ENCODE assay signal across 26 mouse cellular contexts in the genomic region with DNA sequence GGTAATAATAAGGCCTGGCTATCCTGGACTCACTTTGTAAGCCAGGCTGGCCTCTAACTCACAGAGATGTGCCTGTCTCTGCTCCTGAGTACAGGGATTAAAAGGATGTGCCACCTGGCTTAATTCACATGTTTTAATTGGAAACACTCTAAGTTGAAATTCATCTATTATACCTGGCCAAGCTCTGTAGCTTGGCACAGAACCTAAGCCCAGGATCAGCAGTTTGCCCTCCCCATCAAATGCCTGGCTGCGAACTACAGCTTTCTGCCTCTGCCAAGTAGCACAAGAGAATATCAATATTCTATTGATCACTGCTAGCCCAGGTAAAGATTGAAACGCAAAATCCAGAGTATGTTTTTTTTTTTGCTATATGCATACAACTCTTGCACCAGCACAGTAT.
DNase-seq lines count a peak whose midpoint lies in the region; ATAC-seq and TF ChIP-seq lines count a peak whose summit lies in the region.
"Had no signal": no experiment of that assay in that cellular context is flagged by ENCODE, and none has a peak within 500 bp of the region (broad histone marks: within the 10 kb centered on the region; RNA-seq: fewer than 3 reads in every experiment).

No protein-coding gene starts in this region.

- no peaks in the 10 kb centered on the region for H3K27me3 ChIP-seq in limb, embryonic 15.5 days
- H3K27me3 ChIP-seq in limb, embryonic 10.5 days (ENCODE audit: low read depth, poor library complexity, severe bottlenecking), result no peaks in the 10 kb centered on the region
- H3K27me3 ChIP-seq in liver, embryonic 14.5 days (ENCODE audit: control insufficient read depth, insufficient read depth, low read length), result no peaks in the 10 kb centered on the region
- H3K27me3 ChIP-seq in liver, embryonic 12.5 days (replicated peaks), result no peaks in the 10 kb centered on the region
- no peaks in the 10 kb centered on the region for H3K27me3 ChIP-seq in liver, embryonic 16.5 days (ENCODE audit: control insufficient read depth, insufficient read depth, low read depth, low read length)
- H3K27me3 ChIP-seq: embryonic facial prominence, embryonic 12.5 days; embryonic facial prominence, embryonic 15.5 days; heart, embryonic 12.5 days; heart, embryonic 15.5 days; hindbrain, embryonic 13.5 days had no signal

- H3K9me3 ChIP-seq in limb, embryonic 15.5 days, result no peaks in the 10 kb centered on the region
- no peaks in the 10 kb centered on the region for H3K9me3 ChIP-seq in limb, embryonic 10.5 days (replicated peaks)
- no peaks in the 10 kb centered on the region for H3K9me3 ChIP-seq in liver, embryonic 14.5 days (ENCODE audit: control insufficient read depth, low read length)
- no peaks in the 10 kb centered on the region for H3K9me3 ChIP-seq in liver, embryonic 12.5 days (replicated peaks)
- no peaks in the 10 kb centered on the region for H3K9me3 ChIP-seq in liver, embryonic 16.5 days (replicated peaks; ENCODE audit: control insufficient read depth, low read length)
- H3K9me3 ChIP-seq: embryonic facial prominence, embryonic 12.5 days; embryonic facial prominence, embryonic 15.5 days; heart, embryonic 12.5 days; heart, embryonic 15.5 days; hindbrain, embryonic 10.5 days; hindbrain, embryonic 13.5 days had no signal

- H3K9ac ChIP-seq in limb, embryonic 15.5 days, result no peak overlapping the region
- no peak overlapping the region for H3K9ac ChIP-seq in liver, embryonic 14.5 days (replicated peaks)
- H3K9ac ChIP-seq in liver, embryonic 12.5 days, result no peak overlapping the region
- no peak overlapping the region for H3K9ac ChIP-seq in liver, embryonic 16.5 days (ENCODE audit: low read depth, low read length)
- H3K9ac ChIP-seq: embryonic facial prominence, embryonic 12.5 days; embryonic facial prominence, embryonic 15.5 days; forebrain, postnatal 0 days; heart, embryonic 12.5 days; heart, embryonic 15.5 days; hindbrain, embryonic 13.5 days had no signal

- peak overlapping the region; percentile 19; the same call in 1 of the 2 replicates for H3K27ac ChIP-seq in limb, embryonic 15.5 days
- no peak overlapping the region for H3K27ac ChIP-seq in limb, embryonic 10.5 days
- no peak overlapping the region for H3K27ac ChIP-seq in liver, embryonic 14.5 days
- no peak overlapping the region for H3K27ac ChIP-seq in liver, embryonic 12.5 days
- H3K27ac ChIP-seq in liver, embryonic 16.5 days (ENCODE audit: low read length), result no peak overlapping the region; the same call in 1 of the 2 replicates
- H3K27ac ChIP-seq: gastrocnemius, adult 2 months; heart, embryonic 15.5 days; hindbrain, embryonic 10.5 days; hindbrain, embryonic 13.5 days had no signal

- no peak for DNase-seq in limb, embryonic 10.5 days (ENCODE audit: low spot score)
- no peak for DNase-seq in liver, embryonic 14.5 days (ENCODE audit: low read depth in 3 of 3, low spot score in 3 of 3)
- DNase-seq in urinary bladder, adult 2 months (ENCODE audit: low spot score), result no peak
- DNase-seq: adrenal gland, adult 2 months; adrenal gland, postnatal 14 days; cerebellum, adult 11 months; cerebellum, adult 2 months; cerebellum, adult 9-11 months; cerebellum, postnatal 25 days; forebrain, postnatal 0 days; gastrocnemius, adult 2 months; gastrocnemius, postnatal 25 days; heart, adult 18-20 months; heart, postnatal 10 days; heart, postnatal 36 days had no signal

- no peak for TF ChIP-seq EP300 in liver, embryonic 14.5 days (IDR thresholded peaks at IDR 0.05; ENCODE audit: low read depth)

- no peak for ATAC-seq in limb, embryonic 15.5 days (ENCODE audit: insufficient number of reproducible peaks, low FRiP score, low TSS enrichment, low read depth)
- no peak for ATAC-seq in liver, embryonic 14.5 days (ENCODE audit: insufficient read depth)
- ATAC-seq in liver, embryonic 12.5 days, result no peak
- ATAC-seq in liver, embryonic 16.5 days (ENCODE audit: low read depth), result no peak
- ATAC-seq: CD4-positive, CD25-positive, alpha-beta regulatory T cell, adult 4 months; forebrain, embryonic 14.5 days; forebrain, postnatal 0 days had no signal

- no peak overlapping the region for H3K4me2 ChIP-seq in limb, embryonic 15.5 days
- peak overlapping the region; percentile 17; the same call in 1 of the 2 replicates for H3K4me2 ChIP-seq in liver, embryonic 14.5 days (ENCODE audit: low read depth)
- H3K4me2 ChIP-seq in liver, embryonic 12.5 days, result no peak overlapping the region
- H3K4me2 ChIP-seq in liver, embryonic 16.5 days (ENCODE audit: low read depth, low read length), result peak overlapping the region; percentile 22; the same call in 1 of the 2 replicates
- H3K4me2 ChIP-seq: embryonic facial prominence, embryonic 12.5 days; embryonic facial prominence, embryonic 15.5 days; heart, embryonic 12.5 days; heart, embryonic 15.5 days; hindbrain, embryonic 13.5 days had no signal

- no peaks in the 10 kb centered on the region for H3K36me3 ChIP-seq in limb, embryonic 15.5 days
- no peaks in the 10 kb centered on the region for H3K36me3 ChIP-seq in limb, embryonic 10.5 days
- H3K36me3 ChIP-seq in liver, embryonic 14.5 days (replicated peaks; ENCODE audit: control insufficient read depth, insufficient read depth, low read depth), result no peaks in the 10 kb centered on the region
- H3K36me3 ChIP-seq in liver, embryonic 12.5 days, result no peaks in the 10 kb centered on the region
- H3K36me3 ChIP-seq in liver, embryonic 16.5 days (ENCODE audit: control insufficient read depth, insufficient read depth), result no peaks in the 10 kb centered on the region
- H3K36me3 ChIP-seq: embryonic facial prominence, embryonic 12.5 days; embryonic facial prominence, embryonic 15.5 days; heart, embryonic 12.5 days; heart, embryonic 15.5 days; hindbrain, embryonic 10.5 days; hindbrain, embryonic 13.5 days had no signal

- WGBS in limb, embryonic 15.5 days, result 81% methylated on average over 2 of the region's 2 CpGs
- 93% methylated on average over 2 of the region's 2 CpGs for whole genome bisulfite sequencing in limb, embryonic 10.5 days
- WGBS in liver, embryonic 14.5 days (ENCODE audit: insufficient replicate concordance), result 55% methylated on average over 2 of the region's 2 CpGs
- WGBS in liver, embryonic 12.5 days (ENCODE audit: insufficient replicate concordance), result 60% methylated on average over 2 of the region's 2 CpGs
- whole genome bisulfite sequencing in liver, embryonic 16.5 days (ENCODE audit: insufficient replicate concordance), result 43% methylated on average over 2 of the region's 2 CpGs

- TF ChIP-seq CTCF in liver, embryonic 14.5 days (IDR thresholded peaks at IDR 0.05; ENCODE audit: low read depth), result no peak

- H3K4me3 ChIP-seq in limb, embryonic 15.5 days, result no peak overlapping the region
- no peak overlapping the region for H3K4me3 ChIP-seq in limb, embryonic 10.5 days
- no peak overlapping the region for H3K4me3 ChIP-seq in liver, embryonic 14.5 days (ENCODE audit: insufficient read depth in 1 of 2, low read depth in 2 of 2, low read length in 2 of 2)
- no peak overlapping the region for H3K4me3 ChIP-seq in liver, embryonic 12.5 days
- H3K4me3 ChIP-seq in liver, embryonic 16.5 days (ENCODE audit: low read depth, low read length), result no peak overlapping the region
- H3K4me3 ChIP-seq: embryonic facial prominence, embryonic 12.5 days; embryonic facial prominence, embryonic 15.5 days; gastrocnemius, adult 2 months; heart, embryonic 12.5 days; heart, embryonic 15.5 days; hindbrain, embryonic 10.5 days; hindbrain, embryonic 13.5 days had no signal

- no peaks in the 10 kb centered on the region; the same call in 1 of the 2 replicates for H3K4me1 ChIP-seq in limb, embryonic 15.5 days
- H3K4me1 ChIP-seq in limb, embryonic 10.5 days, result peaks cover 12% of the 10 kb centered on the region
- peaks cover 0 to 9% of the 10 kb centered on the region in 2 experiments; a peak in 2 of 4 replicates for H3K4me1 ChIP-seq in liver, embryonic 14.5 days (replicated peaks; ENCODE audit: control insufficient read depth in 2 of 2, insufficient read depth in 2 of 2, low read length in 1 of 2)
- H3K4me1 ChIP-seq in liver, embryonic 12.5 days, result no peaks in the 10 kb centered on the region
- H3K4me1 ChIP-seq in liver, embryonic 16.5 days (ENCODE audit: control insufficient read depth, low read depth, low read length), result no peaks in the 10 kb centered on the region
- H3K4me1 ChIP-seq: embryonic facial prominence, embryonic 15.5 days; heart, embryonic 12.5 days; heart, embryonic 15.5 days had no signal

Comparison
In these comparisons a context has a peak if more than half of its experiments do, and no peak if none do; other contexts are left out.
1. H3K4me2 ChIP-seq: peak in liver, embryonic 14.5 days (single experiment) and liver, embryonic 16.5 days (single experiment); none in limb, embryonic 15.5 days (single experiment) and liver, embryonic 12.5 days (single experiment).